Mouse (Mus musculus): Measurements from ENCODE around the gene Vtn. TPM values are rescaled to one million over a fixed set of nuclear protein-coding genes. Genes with fewer than 3 reads are reported as not detected.

The Vtn gene
- total RNA-seq (2014; rRNA removed) (114 and 120 TPM in 2 replicates), polyA plus RNA-seq (2015; fragmentation: Nextera tagmentation; extraction: Ambion mirVana) (139 and 160 TPM in 2 replicates)

GRCm38 (mm10) chr11:78499004-78499403 lies at the start of gene Vtn:
Gene Vtn (plus strand): TSS chr11:78499091.
- Histone ChIP-seq H3K27ac (ENCODE audit: low read depth, low read length) (peak within 1 kb of the TSS; percentile 94), H3K9me3 (ENCODE audit: low read length) (no peaks in the 10 kb centered on the region), H3K4me3 (ENCODE audit: low read depth, low read length) (peak within 1 kb of the TSS; percentile 78), H3K4me2 (ENCODE audit: low read depth, low read length, poor library complexity, severe bottlenecking) (peak within 1 kb of the TSS; percentile 76), H3K36me3 (ENCODE audit: insufficient read depth, low read length) (no peaks in the 10 kb centered on the region), H3K4me1 (ENCODE audit: insufficient read depth, low read length) (peaks cover 5% of the 10 kb centered on the region; the same call in 1 of the 2 replicates), H3K27me3 (ENCODE audit: insufficient read depth, low read length) (no peaks in the 10 kb centered on the region), H3K9ac (replicated peaks; ENCODE audit: low read length, poor library complexity, severe bottlenecking) (peak within 1 kb of the TSS; percentile 83)
- no peak for DNase-seq (ENCODE audit: low spot score)
- no peak for ATAC-seq (ENCODE audit: low FRiP score)
- TF ChIP-seq CTCF (IDR thresholded peaks at IDR 0.05): no peak
- WGBS: 43% methylated on average over 7 of the region's 7 CpGs

- Histone ChIP-seq H3K9ac (replicated peaks; ENCODE audit: low read length, poor library complexity, severe bottlenecking) (no peak overlapping the region), H3K27ac (ENCODE audit: low read depth, low read length) (no peak overlapping the region), H3K4me2 (ENCODE audit: low read depth, low read length, poor library complexity, severe bottlenecking) (no peak overlapping the region), H3K27me3 (ENCODE audit: insufficient read depth, low read length) (no peaks in the 10 kb centered on the region), H3K4me3 (ENCODE audit: low read depth, low read length) (no peak overlapping the region), H3K4me1 (ENCODE audit: insufficient read depth, low read length) (no peaks in the 10 kb centered on the region), H3K36me3 (ENCODE audit: insufficient read depth, low read length) (no peaks in the 10 kb centered on the region), H3K9me3 (ENCODE audit: low read length) (no peaks in the 10 kb centered on the region)
- no peak for ATAC-seq (ENCODE audit: low FRiP score)
- 57% methylated on average over 2 of the region's 2 CpGs for WGBS
- no peak for DNase-seq (ENCODE audit: low spot score)
- no peak for TF ChIP-seq CTCF (IDR thresholded peaks at IDR 0.05)
Measured at GRCm38 (mm10) chr11:78450337-78450736, 48.6 kb upstream of the Vtn start.

- H3K27ac ChIP-seq (ENCODE audit: low read depth, low read length): no peak overlapping the region
- H3K9me3 ChIP-seq (ENCODE audit: low read length): no peaks in the 10 kb centered on the region
- no peaks in the 10 kb centered on the region for H3K27me3 ChIP-seq (ENCODE audit: insufficient read depth, low read length)
- no peaks in the 10 kb centered on the region for H3K4me1 ChIP-seq (ENCODE audit: insufficient read depth, low read length)
- no peak overlapping the region for H3K4me3 ChIP-seq (ENCODE audit: low read depth, low read length)
- 12% methylated on average over 4 of the region's 4 CpGs for WGBS
- no peaks in the 10 kb centered on the region for H3K36me3 ChIP-seq (ENCODE audit: insufficient read depth, low read length)
- no peak overlapping the region for H3K9ac ChIP-seq (replicated peaks; ENCODE audit: low read length, poor library complexity, severe bottlenecking)
- peak; percentile 94 for TF ChIP-seq CTCF (IDR thresholded peaks at IDR 0.05)
- H3K4me2 ChIP-seq (ENCODE audit: low read depth, low read length, poor library complexity, severe bottlenecking): no peak overlapping the region
- DNase-seq (ENCODE audit: low spot score) (peak; percentile 57), ATAC-seq (ENCODE audit: low FRiP score) (no peak)
Measured at GRCm38 (mm10) chr11:78453675-78454074, 45.2 kb upstream of the Vtn start.

- DNase-seq (ENCODE audit: low spot score) (no peak), ATAC-seq (ENCODE audit: low FRiP score) (no peak)
- no peak overlapping the region for H3K9ac ChIP-seq (replicated peaks; ENCODE audit: low read length, poor library complexity, severe bottlenecking)
- H3K4me2 ChIP-seq (ENCODE audit: low read depth, low read length, poor library complexity, severe bottlenecking): no peak overlapping the region
- 68% methylated on average over 7 of the region's 7 CpGs for WGBS
- H3K27me3 ChIP-seq (ENCODE audit: insufficient read depth, low read length): no peaks in the 10 kb centered on the region
- no peak for TF ChIP-seq CTCF (IDR thresholded peaks at IDR 0.05)
- no peak overlapping the region for H3K27ac ChIP-seq (ENCODE audit: low read depth, low read length)
- H3K4me1 ChIP-seq (ENCODE audit: insufficient read depth, low read length): no peaks in the 10 kb centered on the region
- no peak overlapping the region for H3K4me3 ChIP-seq (ENCODE audit: low read depth, low read length)
- no peaks in the 10 kb centered on the region for H3K36me3 ChIP-seq (ENCODE audit: insufficient read depth, low read length)
- no peaks in the 10 kb centered on the region for H3K9me3 ChIP-seq (ENCODE audit: low read length)
Measured at GRCm38 (mm10) chr11:78454276-78454675, 44.6 kb upstream of the Vtn start.

- WGBS: 48% methylated on average over 5 of the region's 5 CpGs
- Histone ChIP-seq H3K9ac (replicated peaks; ENCODE audit: low read length, poor library complexity, severe bottlenecking) (no peak overlapping the region), H3K27ac (ENCODE audit: low read depth, low read length) (no peak overlapping the region), H3K4me1 (ENCODE audit: insufficient read depth, low read length) (no peaks in the 10 kb centered on the region), H3K27me3 (ENCODE audit: insufficient read depth, low read length) (no peaks in the 10 kb centered on the region), H3K4me2 (ENCODE audit: low read depth, low read length, poor library complexity, severe bottlenecking) (no peak overlapping the region), H3K9me3 (ENCODE audit: low read length) (no peaks in the 10 kb centered on the region), H3K4me3 (ENCODE audit: low read depth, low read length) (no peak overlapping the region), H3K36me3 (ENCODE audit: insufficient read depth, low read length) (no peaks in the 10 kb centered on the region)
- peak; percentile 60 for TF ChIP-seq CTCF (IDR thresholded peaks at IDR 0.05)
- no peak for ATAC-seq (ENCODE audit: low FRiP score)
- no peak for DNase-seq (ENCODE audit: low spot score)
Measured at GRCm38 (mm10) chr11:78455308-78455707, 43.6 kb upstream of the Vtn start.

- no peak for TF ChIP-seq CTCF (IDR thresholded peaks at IDR 0.05)
- no peak for ATAC-seq (ENCODE audit: low FRiP score)
Measured at GRCm38 (mm10) chr11:78458740-78459139, 40.2 kb upstream of the Vtn start.

More at GRCm38 (mm10) chr11:78458740-78459139, 40.2 kb upstream of the Vtn start:
- no peak overlapping the region for H3K4me3 ChIP-seq (ENCODE audit: low read depth, low read length)
- no peak overlapping the region for H3K27ac ChIP-seq (ENCODE audit: low read depth, low read length)
- H3K9ac ChIP-seq (replicated peaks; ENCODE audit: low read length, poor library complexity, severe bottlenecking): no peak overlapping the region
- WGBS: 86% methylated on average over 17 of the region's 17 CpGs
- H3K27me3 ChIP-seq (ENCODE audit: insufficient read depth, low read length): no peaks in the 10 kb centered on the region
- no peak overlapping the region for H3K4me2 ChIP-seq (ENCODE audit: low read depth, low read length, poor library complexity, severe bottlenecking)
- H3K36me3 ChIP-seq (ENCODE audit: insufficient read depth, low read length): no peaks in the 10 kb centered on the region
- no peaks in the 10 kb centered on the region for H3K9me3 ChIP-seq (ENCODE audit: low read length)
- H3K4me1 ChIP-seq (ENCODE audit: insufficient read depth, low read length): no peaks in the 10 kb centered on the region
- DNase-seq (ENCODE audit: low spot score): no peak

Measured in midbrain, postnatal 0 days (tissue).